Mouse (Mus musculus) kidney, postnatal 25 days (tissue): ENCODE measurements around the gene Fbxo47.

Source experiments
- DNase-seq, 2 experiments: peaks; one replicate each; pipeline ENCODE4 v3.0.0; 2021; ENCODE audit warnings: mixed read lengths in 2 of 2

The Fbxo47 gene

DNA sequence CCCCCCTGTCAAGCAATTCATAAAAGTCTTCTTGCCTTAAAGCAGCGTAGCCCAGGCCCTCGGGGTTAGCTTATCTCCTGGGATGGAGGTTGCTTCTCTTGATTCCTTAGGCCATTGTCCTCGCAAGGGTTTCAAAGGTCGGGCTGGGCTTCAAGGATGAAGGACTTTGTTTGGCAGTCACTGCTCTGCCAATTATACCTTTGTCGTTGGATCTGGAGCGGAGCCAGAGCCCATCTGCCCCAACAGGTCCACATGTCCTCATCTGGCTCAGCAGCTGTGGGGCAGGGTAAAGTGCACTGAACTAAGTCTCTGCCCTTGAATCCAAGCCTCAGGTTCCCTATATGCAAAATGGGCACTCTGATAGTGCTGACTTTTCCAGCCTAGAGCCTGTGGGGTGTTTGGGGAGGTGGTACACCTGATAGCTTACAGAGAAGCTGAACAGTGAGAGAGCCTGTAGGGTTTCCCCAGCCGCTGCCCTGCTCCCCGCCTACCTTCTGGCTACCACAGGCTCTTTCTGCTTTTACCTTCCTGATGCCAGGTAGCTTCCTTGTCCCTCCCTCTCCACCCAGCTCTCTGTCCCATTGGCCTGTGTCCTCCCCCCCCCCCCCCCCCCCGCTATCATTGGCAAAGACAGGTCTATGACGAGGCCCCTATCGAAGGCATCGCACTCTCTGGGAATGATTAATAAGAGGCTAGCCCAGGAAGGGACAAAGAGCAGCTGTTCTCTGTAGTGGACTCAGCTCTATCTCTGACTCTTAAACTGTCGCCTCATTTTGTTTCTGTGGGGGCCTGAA is 72.2 kb downstream of the Fbxo47 start:
- DNase-seq: peak; percentile 90 to 94

- no peak for DNase-seq
These were observed 73.0 kb downstream of the Fbxo47 start for GRCm38 (mm10) chr11:97810970-97811369.

DNA sequence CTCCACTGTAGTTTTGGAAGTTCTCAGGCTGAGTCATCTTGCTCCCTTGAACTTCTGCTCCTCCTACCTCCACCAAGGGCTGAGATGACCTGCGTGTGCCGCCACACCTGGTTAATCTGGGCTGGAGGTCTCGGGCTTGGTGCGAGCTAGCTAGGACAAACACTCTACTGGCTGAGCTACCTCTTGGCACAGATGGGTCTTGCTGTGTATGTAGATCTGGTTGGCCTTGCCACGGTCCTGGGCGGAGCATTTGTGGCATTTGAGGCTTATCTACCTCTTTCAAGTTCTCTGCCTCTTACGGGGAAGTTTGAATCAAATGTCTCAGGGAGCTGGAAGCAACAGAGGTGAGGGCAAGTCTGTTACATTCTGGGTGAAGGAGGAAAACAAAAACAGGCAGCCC is 73.6 kb downstream of the Fbxo47 start:
- DNase-seq: peak; percentile 47 to 80

- DNase-seq: peak in 1 of 2 experiments; percentile 43
These were observed 74.5 kb downstream of the Fbxo47 start for GRCm38 (mm10) chr11:97809235-97810121.

DNA sequence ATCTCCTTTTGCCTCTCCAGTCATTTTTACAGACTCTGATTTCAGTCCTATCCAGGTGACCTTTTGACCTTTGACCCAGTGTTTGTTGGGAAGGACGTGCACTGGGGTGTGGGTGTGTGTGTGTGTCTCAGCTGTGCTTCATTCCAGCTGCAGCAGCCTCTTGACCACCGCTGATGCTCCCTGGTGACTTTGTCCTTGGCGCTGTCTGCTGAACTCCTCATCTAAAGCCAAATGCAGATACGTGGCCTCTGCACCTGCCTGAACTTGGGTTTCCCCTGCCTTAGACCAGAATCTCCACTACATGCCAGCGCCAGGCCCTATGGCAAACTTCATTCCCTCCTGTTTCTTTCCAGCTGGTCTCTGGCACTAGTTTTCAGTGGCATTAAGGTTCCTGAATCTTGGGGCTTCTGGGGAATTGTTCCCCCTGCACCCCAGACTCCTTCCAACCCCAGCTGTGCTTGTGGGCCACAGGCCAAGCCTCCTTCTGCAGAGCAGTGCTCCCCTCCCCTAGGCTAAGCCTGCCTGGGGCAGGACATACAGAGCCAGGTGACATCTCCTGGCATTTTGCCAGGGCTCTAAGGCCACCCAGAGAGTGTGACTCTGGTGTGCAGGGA is 75.2 kb downstream of the Fbxo47 start:
- DNase-seq: peak; percentile 63 to 80

GRCm38 (mm10) chr11:97808093-97808492 is 75.9 kb downstream of the Fbxo47 start:
- peak; percentile 75 to 79 for DNase-seq

DNA sequence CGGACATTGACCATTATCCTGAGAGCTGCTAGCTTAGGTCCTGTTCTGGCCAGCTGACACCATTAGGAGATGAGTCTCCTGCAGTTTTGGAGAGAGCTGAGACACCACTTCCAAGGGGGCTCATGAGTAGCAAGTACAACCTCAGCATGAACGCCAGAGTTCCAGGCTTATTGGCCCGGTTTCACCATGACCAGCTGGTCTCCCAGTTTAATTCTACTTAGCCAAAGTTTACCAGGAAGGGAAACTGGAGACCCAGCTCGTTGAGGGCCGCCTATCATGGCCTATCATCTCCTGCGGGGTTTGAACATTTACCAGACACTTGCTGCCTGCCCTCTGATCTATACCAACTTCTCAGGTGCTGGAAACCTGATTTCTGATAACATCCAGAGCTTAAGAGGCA is 76.3 kb downstream of the Fbxo47 start:
- DNase-seq: no peak

GRCm38 (mm10) chr11:97806613-97806964 is 77.4 kb downstream of the Fbxo47 start:
- no peak for DNase-seq

DNA sequence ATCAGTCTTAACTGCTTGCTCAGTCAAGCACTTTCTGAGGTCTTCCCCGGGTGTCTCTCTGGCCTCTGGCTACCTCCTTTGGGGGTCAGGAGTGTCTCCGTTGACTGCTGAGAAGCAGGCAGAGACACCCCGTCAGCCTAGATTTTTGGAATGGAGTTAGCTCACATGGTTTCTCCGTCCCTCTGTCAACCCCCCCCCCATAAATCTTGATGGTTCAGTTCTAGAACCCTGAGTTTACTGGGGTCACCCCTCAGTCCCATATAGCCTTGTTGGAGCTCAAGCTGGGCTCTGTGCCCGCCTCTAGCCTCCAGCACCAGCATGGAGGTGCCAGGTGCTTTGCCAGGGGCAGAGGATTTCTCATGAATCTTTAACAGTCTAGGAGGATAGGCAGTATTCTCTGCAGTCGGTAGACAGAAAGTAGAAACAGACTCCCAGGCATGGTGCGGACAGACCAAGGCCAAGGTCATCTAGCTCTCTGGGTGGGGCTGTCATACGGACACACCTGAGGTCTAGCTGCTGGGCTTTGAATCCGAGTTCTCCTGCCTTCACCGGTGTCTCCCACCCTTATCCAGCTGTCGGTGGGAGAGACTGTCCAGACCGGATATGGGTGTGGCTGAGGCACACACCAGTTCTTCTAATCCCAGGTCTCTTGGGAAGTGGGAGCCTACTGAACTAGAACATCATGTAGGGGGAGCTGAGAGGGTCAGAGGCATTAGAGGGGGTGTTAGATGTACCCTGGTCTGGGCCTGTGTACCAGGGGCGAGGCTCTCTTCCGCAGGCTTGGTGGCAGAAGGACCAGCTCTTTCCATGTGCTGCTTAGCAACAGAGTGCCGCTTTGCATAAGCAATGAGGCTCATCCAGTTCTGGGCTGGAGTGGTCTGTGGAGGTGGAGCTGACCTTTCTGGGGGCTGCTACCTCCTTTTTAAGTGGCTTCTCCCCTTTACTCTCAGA is 78.0 kb downstream of the Fbxo47 start:
- DNase-seq: peak in 1 of 2 experiments; percentile 64

GRCm38 (mm10) chr11:97804841-97805661 is 78.9 kb downstream of the Fbxo47 start:
- peak; percentile 62 to 68 for DNase-seq

DNA sequence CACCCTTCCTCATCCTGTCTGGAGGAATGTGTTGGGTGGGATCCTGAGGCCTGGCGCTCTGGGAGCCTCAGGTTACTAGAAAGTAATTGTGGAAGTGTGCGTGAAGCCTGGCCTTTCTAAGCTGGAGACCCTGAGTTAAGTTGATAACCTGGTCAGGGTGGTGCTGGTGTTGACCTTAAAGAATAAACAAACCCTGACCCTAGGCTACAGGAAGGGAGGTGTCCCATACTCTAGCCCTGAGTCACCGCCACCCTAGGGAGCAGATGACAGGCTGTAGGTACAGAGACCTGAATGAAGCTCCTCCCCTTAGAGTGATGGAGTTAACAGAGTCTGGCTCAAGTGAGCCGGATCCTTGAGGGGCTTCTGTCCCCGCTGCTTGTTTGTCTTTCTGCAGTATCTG is 80.1 kb downstream of the Fbxo47 start:
- no peak for DNase-seq
